Mouse (Mus musculus): Measurements from ENCODE around the gene Mchr1. TPM values are rescaled to one million over a fixed set of nuclear protein-coding genes. Genes with fewer than 3 reads are reported as not detected.

Mchr1 gene
- total RNA-seq, 2 experiments from 2014 or later = 12.9 to 16.9 TPM

- DNase-seq (ENCODE audit: extremely low spot score in 1 of 2, low spot score in 2 of 2) = no peak
- intact Hi-C loops (cut with DNase I) = no loop called here
These were observed 23.0 kb downstream of the Mchr1 start for GRCm38 (mm10) chr15:81258296-81258695.

- intact Hi-C loops (cut with DNase I) = no loop called here
- DNase-seq (ENCODE audit: extremely low spot score in 1 of 2, low spot score in 2 of 2) = no peak
These were observed 24.0 kb downstream of the Mchr1 start for GRCm38 (mm10) chr15:81259304-81259703.

GRCm38 (mm10) chr15:81260208-81260607 lies 24.9 kb downstream of the Mchr1 start:
- no peak for DNase-seq (ENCODE audit: extremely low spot score in 1 of 2, low spot score in 2 of 2)
- intact Hi-C loops (cut with DNase I) = no loop called here

- intact Hi-C loops (cut with DNase I) = no loop called here
- peak in 1 of 2 experiments; percentile 36 for DNase-seq (ENCODE audit: extremely low spot score in 1 of 2, low spot score in 2 of 2)
These were observed 29.2 kb downstream of the Mchr1 start for GRCm38 (mm10) chr15:81264392-81265095.

GRCm38 (mm10) chr15:81267416-81267815 lies 32.1 kb downstream of the Mchr1 start:
- intact Hi-C loops (cut with DNase I) = no loop called here
- no peak for DNase-seq (ENCODE audit: extremely low spot score in 1 of 2, low spot score in 2 of 2)

- peak in 1 of 2 experiments; percentile 49 for DNase-seq (ENCODE audit: extremely low spot score in 1 of 2, low spot score in 2 of 2)
- intact Hi-C loops (cut with DNase I) = no loop called here
These were observed 37.2 kb downstream of the Mchr1 start for GRCm38 (mm10) chr15:81272305-81273053.

GRCm38 (mm10) chr15:81273361-81273760 lies 38.1 kb downstream of the Mchr1 start:
- DNase-seq (ENCODE audit: extremely low spot score in 1 of 2, low spot score in 2 of 2) = no peak
- intact Hi-C loops (cut with DNase I) = no loop called here

- no peak for DNase-seq (ENCODE audit: extremely low spot score in 1 of 2, low spot score in 2 of 2)
- intact Hi-C loops (cut with DNase I) = no loop called here
These were observed 42.6 kb downstream of the Mchr1 start for GRCm38 (mm10) chr15:81277928-81278327.

- DNase-seq (ENCODE audit: extremely low spot score in 1 of 2, low spot score in 2 of 2) = no peak
- intact Hi-C loops (cut with DNase I) = no loop called here
These were observed 43.4 kb downstream of the Mchr1 start for GRCm38 (mm10) chr15:81278699-81279098.

- intact Hi-C loops (cut with DNase I) = no loop called here
- no peak for DNase-seq (ENCODE audit: extremely low spot score in 1 of 2, low spot score in 2 of 2)
These were observed 48.9 kb downstream of the Mchr1 start for GRCm38 (mm10) chr15:81284121-81284734.

Other genes with a start within 250 kb of the Mchr1 start
- 10 to 100 TPM; 43.7 to 47.8 TPM for gene Mrtfa, start 44.7 kb upstream of the Mchr1 start, total RNA-seq (2021)
- 10 to 100 TPM; 53.9 to 62.1 TPM for gene Slc25a17, start 125.3 kb downstream of the Mchr1 start, total RNA-seq (2021)
- gene St13, start 164.6 kb downstream of the Mchr1 start, total RNA-seq (2021) = 100 to 1,000 TPM; 174 to 179 TPM
- 10 to 100 TPM; 10.1 to 11.6 TPM for gene Xpnpep3, start 164.6 kb downstream of the Mchr1 start, total RNA-seq (2021)
- not detected for gene Dnajb7, start 172.8 kb downstream of the Mchr1 start, total RNA-seq (2021)
- 100 to 1,000 TPM; 140 TPM for gene Rbx1, start 230.8 kb downstream of the Mchr1 start, total RNA-seq (2021)

Data from left cerebral cortex, postnatal 10 days (tissue).